Mouse (Mus musculus) thymus, adult 2 months (tissue): Measurements from ENCODE around the gene Gm7534. TPM values are rescaled to one million over a fixed set of nuclear protein-coding genes. Genes with fewer than 3 reads are reported as not detected.
"Not testable (repeated sequence)": the region's sequence is repeated elsewhere in the genome, so short reads cannot be mapped to it uniquely, and the experiment has no call there.

Source experiments
- DNase-seq: peaks from one replicate; pipeline ENCODE4 v3.0.0; 2021
- H3K27ac ChIP-seq: fragments of 200-500 bp; 2 replicates; pipeline ENCODE4 v1.5.1; 2012; ENCODE audit warnings: low read length, control low read depth; ENCODE audit not compliant: control insufficient read depth, insufficient read depth
- H3K27me3 ChIP-seq: fragments of 200-500 bp; 2 replicates; pipeline ENCODE4 v1.6.1; 2012; ENCODE audit warnings: mild to moderate bottlenecking, low read length, moderate library complexity, mixed read lengths; ENCODE audit not compliant: control insufficient read depth, insufficient read depth
- H3K36me3 ChIP-seq: fragments of 200-500 bp; 2 replicates; pipeline ENCODE4 v1.6.1; 2012; ENCODE audit warnings: mild to moderate bottlenecking, low read length, moderate library complexity; ENCODE audit not compliant: control insufficient read depth, insufficient read depth
- H3K4me1 ChIP-seq: fragments of 200-500 bp; replicated peaks from 2 replicates; pipeline ENCODE4 v1.6.1; 2012; ENCODE audit warnings: low read length; ENCODE audit not compliant: control insufficient read depth, insufficient read depth
- H3K4me3 ChIP-seq: fragments of 200-500 bp; 2 replicates; pipeline ENCODE4 v1.5.1; 2012; ENCODE audit warnings: mild to moderate bottlenecking, low read length, control low read depth, moderate library complexity; ENCODE audit not compliant: control insufficient read depth, insufficient read depth
- CTCF ChIP-seq: fragments of 200-500 bp; IDR thresholded peaks from 2 replicates; pipeline ENCODE4 v1.5.1; 2012; ENCODE audit warnings: mild to moderate bottlenecking, control low read depth, low read length, moderate library complexity, borderline replicate concordance; ENCODE audit not compliant: control insufficient read depth, poor library complexity, insufficient read depth; ENCODE audit errors: extremely low read depth
- POLR2A ChIP-seq: fragments of 200-500 bp; IDR thresholded peaks from 2 replicates; pipeline ENCODE4 v1.6.1; 2012; ENCODE audit warnings: mild to moderate bottlenecking, low read length, control low read depth, moderate library complexity; ENCODE audit not compliant: control insufficient read depth, poor library complexity, insufficient read depth; ENCODE audit errors: extremely low read depth
- WGBS: fragments of 180-500 bp; shearing (Covaris S2); methylation state at CpG from one replicate; pipeline ENCODE4 v1.1.7; 2018; 5-methylcytosine and 5-hydroxymethylcytosine counted together
- polyA plus RNA-seq: library from polyadenylated mRNA; depleted of rRNA; stranded (reverse); fragments of >200 nt; gene quantifications from 2 replicates; pipeline ENCODE4 v1.2.3, GENCODE M21; 2012

Gene Gm7534
- polyA plus RNA-seq, 1 experiment = 0.36 TPM

GRCm38 (mm10) chr4:134172391-134172790, 30.4 kb downstream of the Gm7534 start:
- Histone ChIP-seq H3K27ac (no peak overlapping the region), H3K27me3 (no peaks in the 10 kb centered on the region), H3K4me3 (no peak overlapping the region), H3K36me3 (peaks cover 14% of the 10 kb centered on the region; the same call in 1 of the 2 replicates), H3K4me1 (peaks cover 2% of the 10 kb centered on the region; the same call in 1 of the 2 replicates)
- WGBS = 98% methylated on average over 3 of the region's 3 CpGs
- no peak for DNase-seq
- TF ChIP-seq POLR2A = no peak

- no peak overlapping the region for H3K27ac ChIP-seq
- no peak for DNase-seq
- H3K4me3 ChIP-seq = no peak overlapping the region
- peaks cover 14% of the 10 kb centered on the region for H3K36me3 ChIP-seq
- H3K4me1 ChIP-seq = peaks cover 10% of the 10 kb centered on the region
- TF ChIP-seq POLR2A (no peak), CTCF (no peak)
- H3K27me3 ChIP-seq = no peaks in the 10 kb centered on the region
- WGBS = 95% methylated on average over 3 of the region's 3 CpGs
Observed at GRCm38 (mm10) chr4:134166906-134167305, 35.9 kb downstream of the Gm7534 start.

DNA sequence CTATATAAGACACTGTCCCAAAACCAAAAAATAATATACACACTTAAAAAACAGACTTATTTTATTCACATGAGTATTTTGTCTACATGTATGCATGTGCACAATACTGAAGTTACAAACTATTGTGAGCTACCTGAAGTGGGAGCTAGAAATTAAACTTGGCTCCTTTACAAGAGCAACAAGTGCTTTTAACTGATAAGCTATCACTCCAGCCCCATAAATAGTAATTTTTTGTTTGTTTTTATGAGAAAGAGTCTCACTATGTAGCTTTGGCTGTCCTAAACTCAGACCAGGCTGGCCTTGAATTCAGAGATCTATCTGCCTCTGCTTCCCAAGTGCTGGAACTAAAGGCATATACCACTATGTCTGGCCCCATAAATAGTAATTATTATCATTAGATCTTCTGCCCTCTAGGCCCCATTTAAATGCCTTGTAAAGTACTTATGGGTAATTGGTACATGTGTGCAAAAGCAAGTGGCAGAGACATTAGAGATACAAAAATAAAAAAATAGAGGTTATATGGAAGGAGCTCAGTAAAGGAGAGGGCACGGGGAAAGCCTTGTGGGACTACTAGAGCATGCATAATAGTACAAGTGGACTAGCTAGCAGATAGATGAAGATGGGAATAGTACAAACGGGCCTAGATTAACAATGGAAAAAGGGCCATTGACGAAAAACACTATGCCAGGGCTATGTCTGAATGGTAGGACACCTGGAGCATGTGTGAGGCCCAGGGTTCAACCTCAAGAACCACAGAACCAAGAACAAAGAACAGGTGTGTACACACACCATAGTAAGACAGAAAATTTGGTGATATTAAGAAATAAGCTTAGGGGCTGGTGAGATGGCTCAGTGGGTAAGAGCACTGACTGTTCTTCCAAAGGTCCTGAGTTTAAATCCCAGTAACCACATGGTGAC, 37.0 kb downstream of the Gm7534 start:
- Histone ChIP-seq H3K4me3 (no peak overlapping the region), H3K27ac (no peak overlapping the region; the same call in 1 of the 2 replicates), H3K27me3 (no peaks in the 10 kb centered on the region), H3K4me1 (peaks cover 10% of the 10 kb centered on the region), H3K36me3 (peaks cover 10% of the 10 kb centered on the region)
- TF ChIP-seq CTCF = no peak
- TF ChIP-seq POLR2A = no peak
- peak; percentile 67 for DNase-seq
- 15% methylated on average over 3 of the region's 3 CpGs for WGBS

- TF ChIP-seq CTCF = no peak
- no peak for TF ChIP-seq POLR2A
- H3K4me3 ChIP-seq = no peak overlapping the region
- DNase-seq = no peak
- H3K27ac ChIP-seq = peak overlapping the region; percentile 46
- H3K4me1 ChIP-seq = peaks cover 8% of the 10 kb centered on the region
- 34% methylated on average over 6 of the region's 6 CpGs for WGBS
- peaks cover 10% of the 10 kb centered on the region for H3K36me3 ChIP-seq
- no peaks in the 10 kb centered on the region for H3K27me3 ChIP-seq
Observed at GRCm38 (mm10) chr4:134165024-134165423, 37.8 kb downstream of the Gm7534 start.

GRCm38 (mm10) chr4:134164591-134164990, 38.2 kb downstream of the Gm7534 start:
- Histone ChIP-seq H3K4me3 (no peak overlapping the region), H3K27me3 (no peaks in the 10 kb centered on the region), H3K4me1 (peaks cover 8% of the 10 kb centered on the region), H3K36me3 (peaks cover 10% of the 10 kb centered on the region), H3K27ac (peak overlapping the region; percentile 46)
- WGBS = 58% methylated on average over 6 of the region's 6 CpGs
- TF ChIP-seq CTCF (no peak), POLR2A (no peak)
- DNase-seq = no peak

DNA sequence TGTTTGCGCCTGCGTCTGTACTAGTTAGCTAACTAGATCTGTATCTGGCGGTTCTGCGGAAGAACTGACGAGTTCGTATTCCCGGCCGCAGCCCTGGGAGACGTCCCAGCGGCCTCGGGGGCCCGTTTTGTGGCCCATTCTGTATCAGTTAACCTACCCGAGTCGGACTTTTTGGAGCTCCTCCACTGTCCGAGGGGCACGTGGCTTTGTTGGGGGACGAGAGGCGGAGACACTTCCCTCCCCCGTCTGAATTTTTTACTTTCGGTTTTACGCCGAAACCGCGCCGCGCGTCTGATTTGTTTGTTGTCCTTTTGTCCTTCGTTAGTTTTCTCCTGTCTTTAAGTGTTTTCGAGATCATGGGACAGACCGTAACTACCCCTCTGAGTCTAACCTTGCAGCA, 42.7 kb downstream of the Gm7534 start:
- Histone ChIP-seq H3K4me1 (peaks cover 11% of the 10 kb centered on the region), H3K27ac (peak overlapping the region; percentile 72), H3K4me3 (peak overlapping the region; percentile 79)
- not testable (repeated sequence) for H3K27me3 ChIP-seq, H3K36me3 ChIP-seq
- DNase-seq = peak; percentile 36
- 5% methylated on average over 30 of the region's 30 CpGs for WGBS

- Histone ChIP-seq H3K36me3 (peaks cover 16% of the 10 kb centered on the region), H3K4me3 (no peak overlapping the region), H3K27me3 (no peaks in the 10 kb centered on the region), H3K27ac (peak overlapping the region; percentile 4; the same call in 1 of the 2 replicates), H3K4me1 (peaks cover 5% of the 10 kb centered on the region)
- no peak for DNase-seq
- TF ChIP-seq POLR2A (no peak), CTCF (no peak)
- WGBS = 85% methylated on average over 6 of the region's 6 CpGs
Observed at GRCm38 (mm10) chr4:134158774-134159173, 44.0 kb downstream of the Gm7534 start.
